Mouse (Mus musculus) adrenal gland, postnatal 14 days (tissue): ENCODE measurements around the gene Npr3. TPM values are rescaled to one million over a fixed set of nuclear protein-coding genes. Genes with fewer than 3 reads are reported as not detected.

Experiments
- total RNA-seq: library from RNA; stranded (reverse); gene quantifications from 2 replicates; pipeline ENCODE4 v1.2.3, GENCODE M21; 2021

Npr3 gene
- total RNA-seq, 1 experiment from 2014 or later = 51.8 TPM

Other genes starting within 250 kb of the Npr3 start
- 251 and 264 TPM in 2 replicates for gene Sub1, start 89.7 kb upstream of the Npr3 start, total RNA-seq
- 155 and 170 TPM in 2 replicates for gene Zfr, start 210.5 kb upstream of the Npr3 start, total RNA-seq